Mouse (Mus musculus): ENCODE data around the gene Rps6kl1.

- no peak for TF ChIP-seq POLR2A (IDR thresholded peaks at IDR 0.05; ENCODE audit: control insufficient read depth, low read depth, low read length)
- TF ChIP-seq CTCF (IDR thresholded peaks at IDR 0.05; ENCODE audit: control insufficient read depth, insufficient read depth, insufficient replicate concordance, low read depth, low read length), result no peak
Measured at GRCm38 (mm10) chr12:85095859-85096258, 55.2 kb downstream of the Rps6kl1 start.

Data from testis, adult 2 months (tissue).